ENCODE assay signal across 8 mouse cellular contexts in genomic region chr1:42888541-42889349, GRCm38 (mm10). TPM values are rescaled to one million over a fixed set of nuclear protein-coding genes. Genes with fewer than 3 reads are reported as not detected.
DNase-seq lines count a peak whose midpoint lies in the region; ATAC-seq and TF ChIP-seq lines count a peak whose summit lies in the region.

No protein-coding gene starts in this region.

- no peak overlapping the region for H3K4me2 ChIP-seq in heart, embryonic 11.5 days
- no peak overlapping the region for H3K4me2 ChIP-seq in heart, embryonic 12.5 days
- H3K4me2 ChIP-seq in forebrain, embryonic 15.5 days (replicated peaks), result peak overlapping the region; percentile 31
- peak overlapping the region; percentile 29; the same call in 1 of the 2 replicates for H3K4me2 ChIP-seq in midbrain, postnatal 0 days (ENCODE audit: low read depth, low read length, poor library complexity, severe bottlenecking)

- 0 out of 2 replicates have a peak overlapping the region, but pooled peaks have one; percentile 29 for H3K27ac ChIP-seq in heart, embryonic 11.5 days (ENCODE audit: low read depth, low read length)
- no peak overlapping the region for H3K27ac ChIP-seq in heart, embryonic 12.5 days (ENCODE audit: poor library complexity, severe bottlenecking)
- H3K27ac ChIP-seq in forebrain, embryonic 15.5 days (replicated peaks), result 0 out of 2 replicates have a peak overlapping the region, but pooled peaks have one; percentile 48
- no peak overlapping the region for H3K27ac ChIP-seq in midbrain, postnatal 0 days (ENCODE audit: low read depth, low read length)

- H3K36me3 ChIP-seq in heart, embryonic 11.5 days (ENCODE audit: control insufficient read depth, insufficient read depth, low read length), result peaks cover 2% of the 10 kb centered on the region; the same call in 1 of the 2 replicates
- peaks cover 25% of the 10 kb centered on the region for H3K36me3 ChIP-seq in heart, embryonic 12.5 days
- no peaks in the 10 kb centered on the region for H3K36me3 ChIP-seq in forebrain, embryonic 15.5 days
- no peaks in the 10 kb centered on the region for H3K36me3 ChIP-seq in midbrain, postnatal 0 days (ENCODE audit: insufficient read depth, low read length)

- DNase-seq in brain, embryonic 14.5 days (ENCODE audit: low read depth), result peak; percentile 85
- peak; percentile 56 for DNase-seq in midbrain, postnatal 0 days (ENCODE audit: low spot score)
- DNase-seq in right cerebral cortex, postnatal 4 days, result no peak
- no peak for DNase-seq in urinary bladder, postnatal 14 days (ENCODE audit: low spot score)

- TF ChIP-seq CTCF in brain, embryonic 14.5 days (IDR thresholded peaks at IDR 0.05; ENCODE audit: borderline replicate concordance, extremely low read depth, insufficient read depth, insufficient read length), result no peak
- 0 out of 2 replicates have a peak, but pooled peaks have one; percentile 19 for TF ChIP-seq CTCF in midbrain, postnatal 0 days (IDR thresholded peaks at IDR 0.05)

- no peaks in the 10 kb centered on the region for H3K9me3 ChIP-seq in heart, embryonic 11.5 days (replicated peaks; ENCODE audit: control insufficient read depth, low read length)
- H3K9me3 ChIP-seq in heart, embryonic 12.5 days (replicated peaks), result no peaks in the 10 kb centered on the region
- no peaks in the 10 kb centered on the region for H3K9me3 ChIP-seq in forebrain, embryonic 15.5 days
- no peaks in the 10 kb centered on the region for H3K9me3 ChIP-seq in midbrain, postnatal 0 days (ENCODE audit: low read length)

- H3K9ac ChIP-seq in heart, embryonic 11.5 days (ENCODE audit: low read depth, low read length), result no peak overlapping the region
- H3K9ac ChIP-seq in heart, embryonic 12.5 days, result no peak overlapping the region
- no peak overlapping the region for H3K9ac ChIP-seq in forebrain, embryonic 15.5 days (replicated peaks)
- H3K9ac ChIP-seq in midbrain, postnatal 0 days (replicated peaks; ENCODE audit: low read length, poor library complexity, severe bottlenecking), result no peak overlapping the region

- H3K27me3 ChIP-seq in heart, embryonic 11.5 days (ENCODE audit: control insufficient read depth, insufficient read depth, low read length), result no peaks in the 10 kb centered on the region
- no peaks in the 10 kb centered on the region for H3K27me3 ChIP-seq in heart, embryonic 12.5 days (replicated peaks)
- H3K27me3 ChIP-seq in forebrain, embryonic 15.5 days, result no peaks in the 10 kb centered on the region
- H3K27me3 ChIP-seq in midbrain, postnatal 0 days (ENCODE audit: insufficient read depth, low read length), result no peaks in the 10 kb centered on the region

- H3K4me1 ChIP-seq in heart, embryonic 11.5 days (ENCODE audit: control insufficient read depth, insufficient read depth, low read length), result peaks cover 4% of the 10 kb centered on the region; the same call in 1 of the 2 replicates
- H3K4me1 ChIP-seq in heart, embryonic 12.5 days (replicated peaks), result peaks cover 17% of the 10 kb centered on the region
- H3K4me1 ChIP-seq in forebrain, embryonic 15.5 days, result peaks cover 15% of the 10 kb centered on the region
- no peaks in the 10 kb centered on the region for H3K4me1 ChIP-seq in midbrain, postnatal 0 days (ENCODE audit: insufficient read depth, low read length)

- ATAC-seq in heart, embryonic 11.5 days (replicated peaks; ENCODE audit: insufficient number of reproducible peaks, low FRiP score, low TSS enrichment), result no peak
- ATAC-seq in heart, embryonic 12.5 days (ENCODE audit: insufficient number of reproducible peaks, low FRiP score), result no peak
- ATAC-seq in forebrain, embryonic 15.5 days (replicated peaks), result peak; percentile 49
- peak; percentile 53 for ATAC-seq in midbrain, postnatal 0 days (ENCODE audit: low FRiP score)
- no peak for ATAC-seq in monocyte, adult 5-6 weeks (replicated peaks; ENCODE audit: insufficient number of reproducible peaks, low FRiP score, low TSS enrichment, poor library complexity, severe bottlenecking)

- no peak for TF ChIP-seq POLR2A in brain, embryonic 14.5 days (IDR thresholded peaks at IDR 0.05; ENCODE audit: borderline replicate concordance, extremely low read depth, insufficient read depth, insufficient read length, poor library complexity, severe bottlenecking)

- no peak overlapping the region for H3K4me3 ChIP-seq in heart, embryonic 11.5 days (ENCODE audit: low read depth, low read length)
- no peak overlapping the region for H3K4me3 ChIP-seq in heart, embryonic 12.5 days
- H3K4me3 ChIP-seq in forebrain, embryonic 15.5 days, result no peak overlapping the region
- H3K4me3 ChIP-seq in midbrain, postnatal 0 days (ENCODE audit: low read depth, low read length), result no peak overlapping the region

- 65% methylated on average over 22 of the region's 22 CpGs for WGBS in heart, embryonic 11.5 days (ENCODE audit: insufficient replicate concordance)
- WGBS in heart, embryonic 12.5 days, result 62% methylated on average over 22 of the region's 22 CpGs
- 20% methylated on average over 22 of the region's 22 CpGs for WGBS in forebrain, embryonic 15.5 days
- WGBS in midbrain, postnatal 0 days, result 18% methylated on average over 22 of the region's 22 CpGs

RNA-seq across cellular contexts. Expression of gene Mrps9, which starts 37.7 kb away (rescaled TPM):
- 65.3 and 69.0 TPM in 2 replicates for polyA plus RNA-seq in heart, embryonic 11.5 days (2014; fragmentation: Nextera tagmentation; extraction: Ambion mirVana)
- 57.7 and 61.1 TPM in 2 replicates for polyA plus RNA-seq in heart, embryonic 12.5 days (2016; fragmentation: Nextera tagmentation; extraction: Ambion mirVana)
- polyA plus RNA-seq in brain, embryonic 14.5 days (2012; rRNA removed), result 40.5 and 43.2 TPM in 2 replicates
- polyA plus RNA-seq in forebrain, embryonic 15.5 days (2015; fragmentation: Nextera tagmentation; extraction: Ambion mirVana), result 36.0 and 38.1 TPM in 2 replicates
- total RNA-seq in midbrain, postnatal 0 days (2014; rRNA removed), result 32.2 and 43.2 TPM in 2 replicates
- polyA plus RNA-seq in midbrain, postnatal 0 days (2015; fragmentation: Nextera tagmentation; extraction: Ambion mirVana), result 33.2 and 35.8 TPM in 2 replicates
- total RNA-seq in monocyte, adult 5-6 weeks (2017), result 46.3 to 66.8 TPM (median 50.0 TPM) in 3 replicates

Comparison
In these comparisons a context has a peak if more than half of its experiments do, and no peak if none do; other contexts are left out.
1. H3K27ac ChIP-seq: peak in heart, embryonic 11.5 days (single experiment) and forebrain, embryonic 15.5 days (single experiment); none in heart, embryonic 12.5 days (single experiment) and midbrain, postnatal 0 days (single experiment).
2. ATAC-seq: peak in forebrain, embryonic 15.5 days (single experiment) and midbrain, postnatal 0 days (single experiment); none in heart, embryonic 11.5 days (single experiment), heart, embryonic 12.5 days (single experiment) and monocyte, adult 5-6 weeks (single experiment).
3. H3K4me2 ChIP-seq: peak in forebrain, embryonic 15.5 days (single experiment) and midbrain, postnatal 0 days (single experiment); none in heart, embryonic 11.5 days (single experiment) and heart, embryonic 12.5 days (single experiment).
4. DNase-seq: peak in brain, embryonic 14.5 days (single experiment) and midbrain, postnatal 0 days (single experiment); none in right cerebral cortex, postnatal 4 days (single experiment) and urinary bladder, postnatal 14 days (single experiment).